Mouse (Mus musculus) left cerebral cortex, adult 11 months (tissue): ENCODE measurements around the gene Tomm6.
A peak's percentile ranks its signal among the peaks of the same experiment; 100 is the strongest.
"Not testable (repeated sequence)": the region's sequence is repeated elsewhere in the genome, so short reads cannot be mapped to it uniquely, and the experiment has no call there.

Source experiments
- DNase-seq: peaks from one replicate; pipeline ENCODE4 v3.0.0; 2022; ENCODE audit warnings: low spot score

Tomm6 gene

DNA sequence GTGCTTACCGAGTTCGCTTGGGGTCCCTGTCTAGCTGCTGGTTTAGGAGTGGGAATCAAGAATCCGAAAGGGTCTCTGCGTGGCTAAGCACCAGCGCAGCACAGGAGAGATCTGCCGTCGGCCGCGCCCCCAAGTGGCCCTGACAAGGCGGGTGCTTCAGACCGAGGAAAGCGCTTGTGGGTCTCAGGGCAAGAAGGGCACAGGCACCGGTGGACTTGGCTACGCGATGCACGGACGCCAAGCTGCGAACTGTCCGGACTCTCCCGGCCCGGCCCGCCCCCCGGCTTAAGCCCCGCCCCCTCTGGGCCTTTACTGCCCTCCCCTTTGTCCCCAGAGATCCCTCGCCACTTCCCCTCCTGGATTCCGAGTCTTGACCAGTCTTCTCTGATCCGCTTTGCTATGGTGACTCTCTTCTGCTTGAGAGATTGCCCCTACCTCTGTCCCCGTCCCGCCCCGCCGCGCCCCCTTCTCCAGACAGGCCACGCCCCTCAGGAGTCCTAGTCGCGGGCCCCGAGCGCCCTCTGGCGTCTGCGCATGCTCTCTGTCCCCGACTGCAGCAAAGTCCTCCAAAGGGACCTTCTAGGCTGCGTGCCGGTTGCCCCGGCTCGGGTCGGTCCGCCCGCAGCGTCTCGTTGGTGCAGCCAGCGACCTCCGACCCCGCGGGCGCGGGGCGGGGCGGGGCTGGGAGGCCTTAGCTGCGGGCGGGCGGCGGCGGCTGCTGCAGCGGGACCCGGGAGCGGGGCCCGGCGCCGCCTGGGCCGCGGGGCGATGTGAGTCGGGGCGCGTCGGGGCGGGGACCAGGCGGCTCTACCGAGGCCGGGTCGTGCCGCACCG, 6.5 kb upstream of the Tomm6 start, which contains the start of gene Prickle4:
Gene Prickle4, minus strand, starts transcription at position 234 of the 834 bp plus-strand sequence.
- peak; percentile 95 for DNase-seq

DNA sequence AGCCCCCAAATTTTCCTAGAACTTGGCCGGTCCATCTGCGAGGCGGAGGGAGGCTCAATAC, 6.1 kb upstream of the Tomm6 start, which contains the start of gene Gm21981:
Gene Gm21981, minus strand, starts transcription at position 14 of the 61 bp plus-strand sequence.
- DNase-seq = no peak

DNA sequence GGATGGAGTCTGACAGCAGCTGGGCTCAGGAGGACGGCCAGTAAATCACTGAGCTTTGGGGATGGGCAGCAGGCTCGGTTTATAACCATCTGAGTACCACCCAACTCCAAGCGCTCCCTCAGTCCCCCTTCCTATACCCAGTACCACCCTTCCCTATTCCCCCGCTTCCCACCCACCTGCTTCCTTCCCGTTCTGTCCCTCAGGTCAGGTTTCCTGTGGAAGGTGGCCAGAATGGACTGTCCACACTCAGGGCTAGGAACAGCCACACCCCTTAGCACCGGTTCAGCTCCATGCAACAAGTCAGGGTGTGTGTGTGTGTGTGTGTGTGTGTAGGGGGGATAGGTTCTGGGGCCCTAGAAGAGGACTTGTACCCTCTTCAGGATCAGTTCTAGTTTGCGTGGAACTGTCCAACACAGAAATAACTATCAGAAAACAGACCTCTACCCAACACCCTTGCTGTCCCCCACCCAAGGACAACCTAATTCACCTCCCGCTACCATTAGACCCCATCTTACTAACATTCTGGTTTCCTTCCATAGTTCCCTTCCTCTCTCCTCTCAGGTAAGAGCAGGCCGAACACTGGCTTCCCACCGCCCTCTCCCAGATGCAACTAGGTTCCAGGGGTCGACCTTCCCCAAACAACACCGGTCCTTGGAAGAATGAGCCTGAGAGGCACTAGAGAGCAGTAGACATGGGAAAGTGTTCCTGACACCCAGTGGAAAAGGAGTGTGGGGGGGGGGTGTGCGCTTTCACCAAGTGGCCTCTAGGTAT, 5.7 kb upstream of the Tomm6 start:
- DNase-seq = no peak

DNA sequence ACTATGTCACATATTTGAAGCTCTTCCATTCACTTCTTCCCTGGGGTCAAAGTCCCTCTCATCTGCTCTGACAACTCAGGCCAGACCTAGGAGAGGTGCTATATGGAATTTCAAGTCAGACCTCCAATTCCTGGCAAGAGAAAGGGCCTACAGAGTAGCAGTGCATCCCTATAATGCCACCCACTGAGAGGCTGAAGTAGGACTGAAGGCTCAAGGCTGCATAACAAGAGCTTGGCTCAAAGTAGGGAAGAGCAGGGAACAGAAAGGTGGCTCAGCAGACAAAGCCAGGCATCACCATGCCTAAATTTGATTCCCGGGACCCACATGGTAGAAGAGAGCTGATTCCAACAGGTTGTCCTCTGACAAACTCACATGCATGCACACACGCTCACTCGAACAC, 3.5 kb upstream of the Tomm6 start:
- no peak for DNase-seq

DNA sequence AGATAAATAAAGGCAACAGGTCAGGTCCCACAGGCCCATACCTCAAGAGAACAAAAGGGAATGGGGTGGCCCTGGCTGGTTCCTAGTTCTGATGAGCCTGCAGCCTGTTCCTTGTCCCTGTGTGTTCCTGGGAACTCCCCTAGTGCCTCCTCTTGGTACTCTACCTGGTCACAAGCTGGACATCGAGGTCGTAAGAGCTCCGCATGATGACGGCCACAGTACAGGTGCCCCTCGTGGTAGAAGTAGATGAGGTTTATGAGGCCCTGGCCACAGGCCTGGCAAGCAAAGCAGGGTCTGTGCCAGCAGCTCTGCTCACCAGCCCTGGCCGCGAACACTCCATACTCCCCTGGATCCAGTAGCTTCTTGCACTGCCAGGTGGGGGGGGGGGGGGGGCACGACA, 1.7 kb upstream of the Tomm6 start:
- DNase-seq = no peak

DNA sequence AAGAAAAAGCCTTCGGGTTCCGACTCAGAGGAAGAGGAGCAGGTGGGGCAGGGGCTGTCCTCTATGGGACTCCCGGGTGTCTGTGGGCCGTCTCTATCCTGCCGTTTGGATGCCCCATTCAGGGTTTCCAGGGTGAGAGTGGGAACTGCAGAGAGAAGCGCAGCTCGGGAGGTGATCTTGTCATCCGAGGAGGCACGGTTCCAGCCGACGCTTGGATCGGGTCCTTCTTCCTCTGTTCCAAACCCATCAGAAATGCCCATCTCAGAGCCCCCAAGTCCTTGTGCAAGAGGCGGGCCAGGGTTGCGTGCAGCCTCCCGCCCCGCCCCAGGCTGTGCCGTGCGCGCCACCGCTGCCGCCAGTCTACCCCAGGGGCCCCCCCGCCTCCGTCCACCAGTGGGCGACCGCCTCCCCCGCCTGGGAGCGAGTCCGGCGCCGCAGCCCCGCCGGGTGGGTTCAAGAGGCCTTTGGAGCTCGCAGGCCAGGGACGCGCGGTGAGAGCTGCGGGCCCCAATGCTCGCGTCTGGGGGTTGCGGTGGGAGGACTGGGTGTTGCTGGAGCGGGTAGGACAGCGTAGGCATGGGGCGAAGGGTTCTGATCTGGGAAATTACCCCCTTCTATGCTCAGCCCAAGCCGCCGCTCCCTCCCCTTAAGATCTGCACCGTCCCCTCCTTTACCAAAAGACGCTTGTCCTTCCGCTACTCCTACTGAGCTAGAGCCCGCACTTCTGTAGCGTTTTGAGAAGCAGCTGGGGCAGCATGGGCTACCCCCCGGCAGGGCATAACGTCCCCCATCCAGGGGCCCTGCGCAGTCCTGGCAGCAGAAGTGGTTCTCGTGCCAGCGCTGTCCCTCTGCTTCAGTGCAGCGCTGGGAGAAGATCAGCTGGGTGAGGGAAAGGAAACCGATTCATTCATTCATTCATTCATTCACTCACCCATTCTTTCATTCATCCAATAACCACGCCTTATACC, 706 bp upstream of the Tomm6 start, which contains the start of gene Frs3:
Gene Frs3, plus strand, starts transcription at position 423 of the 968 bp plus-strand sequence.
- DNase-seq = no peak

DNA sequence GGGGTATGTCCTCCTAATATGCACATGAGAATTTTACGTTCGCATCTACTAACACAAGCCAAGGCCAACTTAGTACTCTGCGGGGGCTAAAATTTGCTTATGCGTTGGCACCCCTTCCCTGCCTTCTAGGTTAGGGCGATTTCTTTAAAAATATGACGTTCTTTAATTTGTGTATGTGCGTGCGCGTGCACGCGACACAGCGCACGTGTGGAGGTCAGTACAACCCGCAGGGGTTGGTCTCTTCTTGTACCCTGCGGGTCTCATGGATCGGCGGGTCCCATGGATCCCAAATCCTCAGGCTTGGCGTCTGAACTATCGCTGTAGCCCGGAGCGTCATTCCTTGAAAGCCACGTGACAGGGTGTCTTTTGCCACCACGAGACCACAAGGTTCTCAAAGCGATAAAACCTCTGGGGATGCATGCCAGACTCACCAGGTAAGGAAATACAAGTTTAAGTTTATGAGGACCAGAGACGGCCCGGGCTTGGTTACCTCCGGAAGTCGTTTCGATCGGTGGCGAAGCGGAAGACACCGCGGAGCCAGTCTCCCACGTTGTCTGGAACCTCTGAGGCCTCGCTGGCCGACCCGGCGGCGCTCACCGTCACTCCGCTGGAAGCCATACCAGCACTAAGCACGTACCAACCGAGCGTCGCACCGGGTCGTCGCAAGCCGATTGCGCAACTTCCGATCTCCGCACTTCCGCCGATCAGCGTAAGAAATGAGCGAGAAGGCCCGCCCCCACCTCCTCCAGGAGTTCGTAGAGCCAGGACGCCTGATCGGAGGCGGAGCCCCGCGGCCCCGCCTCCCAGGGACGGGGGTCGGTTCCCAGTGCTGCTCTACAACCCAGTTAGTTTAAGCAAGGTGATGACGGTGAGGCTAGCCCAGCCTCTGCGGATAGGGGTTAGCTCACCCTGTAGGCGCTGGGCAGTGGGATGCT, 510 bp downstream of the Tomm6 start:
- peak; percentile 94 for DNase-seq

DNA sequence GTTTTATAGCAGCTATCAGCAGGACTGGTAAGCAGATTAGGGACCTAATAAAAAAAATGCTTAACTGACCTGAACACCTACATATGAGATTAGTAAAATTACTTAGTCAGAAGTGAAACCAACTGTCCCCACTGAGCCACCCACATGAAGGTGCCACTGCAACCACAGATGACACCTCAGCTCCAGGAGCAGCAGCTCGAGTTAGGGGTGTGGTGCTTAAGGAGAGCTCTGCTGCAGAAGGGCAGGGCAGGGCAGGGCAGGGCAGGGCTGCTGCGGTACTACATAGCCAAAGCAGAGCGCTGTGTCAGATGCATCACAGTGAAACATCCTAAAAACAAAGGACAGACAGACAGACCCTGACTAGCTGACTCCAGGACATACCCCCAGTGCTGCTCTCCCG, 5.3 kb downstream of the Tomm6 start:
- DNase-seq = no peak

DNA sequence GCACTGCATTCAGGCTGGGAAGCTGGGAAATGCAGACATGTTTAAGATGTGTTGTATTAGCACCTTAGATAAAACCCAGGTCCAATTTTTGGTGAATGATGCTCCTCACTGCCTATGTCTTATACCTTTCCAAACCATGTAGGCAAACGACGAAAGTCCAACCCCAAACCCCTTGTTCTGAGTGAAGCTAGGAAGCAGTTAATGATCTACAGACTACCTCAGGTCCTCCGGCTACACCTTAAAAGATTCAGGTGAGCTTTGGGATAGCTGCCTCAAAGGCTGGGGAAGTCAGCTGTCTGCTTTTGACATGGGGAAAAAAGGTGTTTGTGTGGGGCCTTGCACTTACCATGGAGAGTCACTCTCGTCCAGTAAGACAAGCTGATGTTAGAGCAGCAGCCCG, 9.5 kb downstream of the Tomm6 start:
- no peak for DNase-seq

DNA sequence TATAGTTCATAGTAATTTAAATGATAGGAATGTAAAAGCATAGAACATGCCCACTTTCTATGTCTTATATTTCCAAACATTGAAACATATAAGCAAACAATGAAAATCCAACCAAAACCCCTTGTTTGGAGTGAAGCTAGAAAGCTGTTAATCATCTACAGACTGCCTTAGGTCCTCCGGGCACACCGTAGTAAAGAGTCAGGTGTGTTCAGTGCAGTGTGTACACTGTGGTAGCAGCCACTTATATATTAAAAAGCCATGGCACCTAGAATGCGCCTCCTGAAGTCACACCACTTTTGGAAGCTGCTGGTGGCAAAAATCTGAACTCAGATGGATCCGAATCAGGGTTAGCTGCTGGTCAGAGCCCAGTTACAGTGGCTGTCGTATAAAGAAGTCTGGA, 9.9 kb downstream of the Tomm6 start:
- no peak for DNase-seq

DNA sequence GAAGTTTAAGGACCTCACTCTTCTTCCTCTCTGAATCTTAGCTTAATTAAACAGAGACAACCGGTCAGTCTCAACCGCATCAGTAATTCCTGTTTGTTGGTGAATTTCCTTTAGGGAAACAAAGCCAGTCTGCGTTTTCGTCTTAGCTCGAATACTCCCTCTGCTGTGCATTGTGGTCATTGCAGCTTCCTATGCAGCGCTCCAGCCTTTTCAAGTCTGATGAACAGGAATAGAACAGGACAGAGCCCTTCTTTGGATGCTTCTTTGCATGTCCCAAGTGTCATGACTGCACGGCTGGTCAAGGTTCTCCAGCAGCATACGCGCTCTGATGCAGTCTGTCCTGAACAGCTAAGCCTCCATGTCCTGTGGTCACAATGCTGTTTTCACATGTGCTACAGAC, 11.6 kb downstream of the Tomm6 start:
- DNase-seq = no peak

DNA sequence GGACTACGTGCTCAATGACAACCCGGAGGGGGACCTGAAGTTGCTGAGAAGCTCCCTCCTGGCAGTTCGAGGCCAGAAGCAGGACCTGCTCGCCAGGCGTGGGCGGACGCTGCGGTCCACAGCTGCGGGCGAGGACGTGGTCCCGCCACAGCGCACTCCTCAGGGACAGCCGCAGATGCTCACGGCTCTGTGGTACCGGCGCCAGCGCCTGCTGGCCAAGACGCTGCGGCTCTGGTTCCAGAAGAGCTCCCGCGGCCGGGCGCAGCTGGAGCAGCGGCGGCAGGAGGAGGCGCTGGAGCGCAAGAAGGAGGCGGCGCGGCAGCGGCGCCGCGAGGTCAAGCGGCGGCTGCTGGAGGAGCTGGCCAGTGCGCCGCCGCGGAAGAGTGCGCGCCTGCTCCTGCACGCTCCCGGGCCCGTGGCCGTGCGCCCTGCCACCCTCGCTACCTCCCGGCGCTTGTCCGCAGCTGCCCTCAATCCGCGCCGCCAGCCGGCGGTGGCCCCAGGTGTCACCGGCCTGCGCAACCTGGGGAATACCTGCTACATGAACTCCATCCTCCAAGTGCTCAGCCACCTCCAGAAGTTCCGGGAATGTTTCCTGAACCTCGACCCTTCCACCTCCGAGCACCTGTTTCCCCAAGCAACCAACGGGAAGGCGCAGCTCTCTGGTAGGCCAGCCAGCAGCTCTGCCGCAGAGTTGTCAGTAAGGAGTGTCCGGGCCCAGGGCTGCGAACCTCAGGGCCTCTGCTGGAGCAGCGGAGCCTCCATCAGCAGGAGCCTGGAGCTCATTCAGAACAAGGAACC, 15.7 kb downstream of the Tomm6 start:
- DNase-seq = no peak

DNA sequence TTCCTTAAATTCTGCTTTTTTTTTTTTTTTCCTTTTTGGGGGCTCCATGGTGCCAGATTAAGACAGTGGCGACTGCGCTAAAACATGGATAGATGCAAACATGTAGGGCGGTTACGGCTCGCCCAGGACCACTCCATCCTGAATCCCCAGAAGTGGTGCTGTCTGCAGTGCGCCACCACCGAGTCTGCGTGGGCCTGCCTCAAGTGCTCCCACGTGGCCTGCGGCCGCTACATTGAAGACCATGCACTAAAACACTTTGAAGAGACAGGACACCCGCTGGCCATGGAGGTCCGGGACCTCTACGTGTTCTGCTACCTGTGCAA, 16.2 kb downstream of the Tomm6 start:
- no peak for DNase-seq

DNA sequence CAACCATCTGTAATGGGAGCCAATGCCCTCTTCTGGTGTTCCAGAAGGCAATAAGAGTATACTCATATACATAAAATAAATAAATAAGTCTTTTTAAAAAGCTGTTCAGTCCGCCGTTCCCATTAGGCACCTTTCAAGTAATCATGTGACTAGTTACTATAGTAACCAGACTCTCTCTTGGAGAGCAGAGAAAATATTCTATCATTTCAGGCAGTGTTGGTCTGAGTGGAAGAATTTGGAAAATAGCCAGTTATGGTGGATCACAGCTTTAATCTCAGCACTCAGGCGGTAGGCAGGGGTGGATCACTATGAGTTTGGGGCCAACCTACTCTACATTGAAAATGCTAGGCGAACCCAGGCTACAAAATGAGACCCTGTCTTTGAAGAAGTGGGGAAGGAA, 19.0 kb downstream of the Tomm6 start:
- DNase-seq = no peak

DNA sequence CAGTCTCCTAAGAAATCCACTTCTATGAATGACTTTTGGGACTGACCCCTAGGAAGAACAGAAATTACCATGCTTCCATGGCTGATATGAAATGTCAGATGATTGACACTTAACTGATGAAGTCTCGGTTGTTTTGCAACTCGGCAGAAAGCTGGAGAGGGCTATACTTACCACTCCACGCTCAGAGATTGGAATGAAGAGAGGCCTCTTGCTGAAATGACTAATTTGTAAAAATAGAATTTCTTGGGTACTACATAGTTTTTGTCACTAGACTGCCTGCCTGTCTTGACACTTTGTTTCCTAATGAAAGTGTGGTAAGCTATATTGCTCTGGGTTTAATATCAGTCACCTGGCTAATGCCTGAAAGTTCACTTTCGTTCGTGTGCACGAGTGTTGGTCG, 23.7 kb downstream of the Tomm6 start:
- DNase-seq = no peak

DNA sequence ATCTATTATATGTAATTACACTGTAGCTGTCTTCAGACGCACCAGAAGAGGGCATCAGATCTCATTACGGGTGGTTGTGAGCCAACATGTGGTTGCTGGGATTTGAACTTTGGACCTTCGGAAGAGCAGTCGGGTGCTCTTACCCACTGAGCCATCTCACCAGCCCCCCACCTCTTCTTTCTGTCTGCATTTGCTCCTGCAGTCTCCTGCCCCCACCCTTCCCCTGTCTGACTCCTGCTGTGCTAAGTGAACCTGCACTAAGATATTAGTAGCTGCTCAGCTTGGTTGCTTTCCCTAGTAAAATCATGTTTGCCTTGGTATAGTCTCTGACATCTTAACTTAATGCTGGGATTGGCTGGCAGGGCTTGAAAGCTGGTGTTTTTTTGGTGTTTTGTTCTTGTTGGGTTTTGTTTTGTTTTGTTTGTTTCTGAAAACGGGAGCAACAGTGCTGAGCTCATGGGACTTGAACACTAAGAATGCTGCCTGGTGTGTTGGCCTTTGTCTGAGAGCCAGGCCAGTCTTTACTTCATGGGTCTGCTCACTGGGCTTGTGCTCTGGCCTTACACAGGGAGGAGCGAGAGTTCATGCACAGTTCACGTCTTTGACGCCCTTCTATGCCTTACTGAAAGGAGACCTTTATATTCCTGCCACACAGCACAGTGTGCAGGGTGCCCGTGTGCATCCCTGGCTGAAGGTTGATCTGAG, 25.0 kb downstream of the Tomm6 start:
- no peak for DNase-seq

DNA sequence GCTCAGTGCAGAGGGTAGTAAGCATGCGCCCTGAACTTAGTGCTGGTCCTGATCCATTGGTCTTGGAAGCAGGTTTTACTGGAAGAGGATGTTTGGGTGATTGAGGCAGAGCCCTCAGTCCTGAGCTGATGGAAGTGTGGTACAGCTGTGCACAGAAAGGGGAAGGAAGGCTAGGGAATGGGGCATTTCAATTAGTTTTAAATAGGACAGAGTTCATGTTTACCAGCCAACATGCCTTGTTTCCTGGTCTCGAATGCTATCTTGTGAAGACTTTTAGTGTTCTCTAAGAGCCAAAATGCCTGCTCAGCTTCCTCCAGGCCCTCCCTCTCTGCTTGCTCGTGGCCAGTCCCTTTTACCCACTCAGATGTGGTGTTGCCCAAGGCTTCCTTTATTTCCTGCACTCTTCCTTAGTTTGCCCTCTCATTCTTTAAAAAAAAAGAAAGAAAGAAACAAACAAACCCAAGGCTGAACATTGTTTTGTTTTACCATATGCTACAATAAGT, 29.4 kb downstream of the Tomm6 start:
- no peak for DNase-seq

DNA sequence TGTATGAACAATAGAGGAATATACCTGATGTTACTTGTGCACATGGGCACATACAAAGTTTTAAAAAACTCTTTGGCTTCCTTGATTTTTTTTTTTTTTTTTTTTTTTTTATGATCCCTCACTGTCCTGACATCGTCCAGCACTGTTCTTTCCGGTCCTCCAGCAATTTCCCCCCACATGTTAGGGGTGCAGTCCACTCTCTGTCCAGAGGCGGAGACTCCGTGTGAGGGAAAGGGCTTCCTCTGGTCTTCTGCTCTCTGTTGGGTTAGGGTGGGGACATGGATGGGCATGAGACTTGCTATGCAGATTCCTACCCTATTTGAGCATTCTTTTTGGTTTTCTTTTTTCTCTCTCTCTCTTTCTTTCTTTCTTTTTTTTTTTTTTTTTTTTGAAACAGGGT, 30.3 kb downstream of the Tomm6 start:
- no peak for DNase-seq

DNA sequence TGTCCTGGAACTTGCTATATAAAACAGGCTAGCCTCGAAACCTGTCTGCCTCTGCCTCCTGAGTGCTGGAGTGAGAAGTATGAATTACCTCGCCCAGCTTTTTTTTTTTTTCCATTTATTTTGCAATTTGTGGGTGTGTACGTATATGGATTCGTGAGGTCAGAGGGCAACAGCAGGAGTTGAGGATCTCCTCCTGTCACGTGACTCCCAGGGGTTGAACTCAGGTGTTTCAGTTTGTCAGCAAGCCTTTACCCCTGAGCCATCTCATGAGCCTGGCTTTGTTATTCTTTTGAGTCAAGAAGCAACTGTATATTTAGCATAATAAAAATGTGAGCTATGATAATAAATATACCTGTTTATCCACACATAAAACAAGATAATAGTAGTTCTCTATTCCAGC, 32.5 kb downstream of the Tomm6 start:
- no peak for DNase-seq

DNA sequence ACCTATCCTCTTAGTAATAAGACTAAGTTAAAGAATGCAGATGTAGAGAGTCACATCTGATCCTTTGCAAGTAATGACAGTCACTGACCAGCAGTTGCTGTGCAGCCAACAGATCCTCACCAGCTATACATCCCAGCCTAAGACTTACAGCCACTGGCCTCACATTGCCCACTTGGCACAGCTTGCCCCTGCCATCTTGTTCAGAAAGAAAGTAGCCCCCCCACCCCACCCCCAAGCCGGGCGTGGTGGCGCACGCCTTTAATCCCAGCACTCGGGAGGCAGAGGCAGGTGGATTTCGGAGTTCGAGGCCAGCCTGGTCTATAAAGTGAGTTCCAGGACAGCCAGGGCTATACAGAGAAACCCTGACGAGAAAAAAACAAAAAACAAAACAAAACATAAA, 33.8 kb downstream of the Tomm6 start:
- DNase-seq = not testable (repeated sequence)
